Mouse (Mus musculus): ENCODE results near the gene Nck2. TPM values are rescaled to one million over a fixed set of nuclear protein-coding genes. Genes with fewer than 3 reads are reported as not detected.

The Nck2 gene
- polyA plus RNA-seq, 1 experiment: 19.1 TPM

DNA sequence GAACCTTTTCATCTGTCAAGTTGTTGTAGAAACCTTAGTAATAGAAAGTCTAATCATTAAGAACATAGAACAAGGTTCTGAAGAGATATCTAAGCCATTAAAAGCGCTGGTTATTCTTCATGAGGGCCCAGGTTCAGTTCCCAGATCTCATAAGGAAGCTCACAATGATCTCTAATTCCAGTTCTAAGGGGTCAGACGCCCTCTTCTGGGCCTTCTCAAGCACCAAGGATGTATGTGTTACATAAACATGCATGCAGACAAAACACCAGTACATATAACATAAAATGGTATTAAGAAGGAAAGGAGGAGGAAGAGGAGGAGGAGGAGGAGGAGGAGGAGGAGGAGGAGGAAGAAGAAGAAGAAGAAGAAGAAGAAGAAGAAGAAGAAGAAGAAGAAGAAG is 145.5 kb downstream of the Nck2 start:
- 80% methylated on average over 2 of the region's 2 CpGs for WGBS

DNA sequence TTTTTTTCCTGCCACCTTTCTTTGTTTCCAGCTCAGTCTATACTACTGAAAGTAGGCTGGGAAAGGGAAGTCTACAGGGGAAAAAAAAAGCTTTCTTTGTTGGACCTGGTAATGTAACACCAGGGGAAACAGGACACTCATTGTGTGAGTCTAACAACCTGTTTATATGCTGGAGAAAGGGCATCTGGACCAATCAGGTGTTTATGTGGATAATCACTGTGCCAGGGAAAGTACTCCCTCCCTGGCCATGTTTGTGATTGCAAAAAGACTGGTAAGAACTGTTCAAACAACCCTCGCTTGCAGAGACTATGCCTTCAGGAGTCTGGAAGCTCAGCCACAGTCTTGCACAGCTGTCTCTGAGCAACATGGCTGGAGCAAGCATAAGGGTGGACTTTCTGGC is 146.3 kb downstream of the Nck2 start:
- 82% methylated on average over 1 of the region's 1 CpGs for WGBS
- Histone ChIP-seq H3K27me3 (replicated peaks; ENCODE audit: control insufficient read depth, insufficient read depth, low read length) (no peaks in the 10 kb centered on the region), H3K4me3 (ENCODE audit: insufficient read depth, low read depth, low read length) (no peak overlapping the region), H3K27ac (ENCODE audit: insufficient read depth, low read depth, low read length) (no peak overlapping the region), H3K4me1 (ENCODE audit: control insufficient read depth, insufficient read depth, low read length) (no peaks in the 10 kb centered on the region), H3K36me3 (ENCODE audit: control insufficient read depth, insufficient read depth, low read length) (no peaks in the 10 kb centered on the region)
- TF ChIP-seq POLR2A (IDR thresholded peaks at IDR 0.05; ENCODE audit: low read depth, low read length): no peak
- TF ChIP-seq CTCF (conservative IDR thresholded peaks at IDR 0.05; ENCODE audit: insufficient read depth, insufficient read length, low read depth, low read length): no peak
- peak; percentile 4 for DNase-seq

More for the DNA sequence above, 145.5 kb downstream of the Nck2 start:
- Histone ChIP-seq H3K27ac (ENCODE audit: insufficient read depth, low read depth, low read length) (no peak overlapping the region), H3K4me1 (ENCODE audit: control insufficient read depth, insufficient read depth, low read length) (no peaks in the 10 kb centered on the region), H3K36me3 (ENCODE audit: control insufficient read depth, insufficient read depth, low read length) (no peaks in the 10 kb centered on the region), H3K4me3 (ENCODE audit: insufficient read depth, low read depth, low read length) (no peak overlapping the region), H3K27me3 (replicated peaks; ENCODE audit: control insufficient read depth, insufficient read depth, low read length) (no peaks in the 10 kb centered on the region)
- no peak for TF ChIP-seq CTCF (conservative IDR thresholded peaks at IDR 0.05; ENCODE audit: insufficient read depth, insufficient read length, low read depth, low read length)
- no peak for TF ChIP-seq POLR2A (IDR thresholded peaks at IDR 0.05; ENCODE audit: low read depth, low read length)
- no peak for DNase-seq

DNA sequence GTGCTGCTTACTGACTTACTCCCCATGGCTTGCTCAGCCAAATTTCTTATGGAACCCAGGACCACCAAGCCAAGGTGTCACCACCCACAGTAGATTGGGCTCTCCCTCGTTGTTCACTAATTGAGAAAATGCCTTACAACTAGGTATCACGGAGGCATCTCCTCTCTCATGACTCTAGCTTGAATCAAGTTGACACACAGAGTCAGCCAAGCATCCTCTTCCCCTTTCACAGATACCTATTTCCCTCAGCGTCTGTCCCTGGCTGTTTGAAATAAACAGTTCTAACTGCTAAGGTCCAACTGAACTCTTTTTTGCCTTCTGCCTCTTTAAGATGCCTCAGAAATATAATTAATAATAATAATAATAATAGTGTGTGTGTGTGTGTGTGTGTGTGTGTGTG is 148.7 kb downstream of the Nck2 start:
- Histone ChIP-seq H3K36me3 (ENCODE audit: control insufficient read depth, insufficient read depth, low read length) (no peaks in the 10 kb centered on the region), H3K4me1 (ENCODE audit: control insufficient read depth, insufficient read depth, low read length) (no peaks in the 10 kb centered on the region), H3K4me3 (ENCODE audit: insufficient read depth, low read depth, low read length) (no peak overlapping the region), H3K27ac (ENCODE audit: insufficient read depth, low read depth, low read length) (no peak overlapping the region), H3K27me3 (replicated peaks; ENCODE audit: control insufficient read depth, insufficient read depth, low read length) (no peaks in the 10 kb centered on the region)
- 60% methylated on average over 3 of the region's 3 CpGs for WGBS
- DNase-seq: no peak
- TF ChIP-seq POLR2A (IDR thresholded peaks at IDR 0.05; ENCODE audit: low read depth, low read length): no peak

DNA sequence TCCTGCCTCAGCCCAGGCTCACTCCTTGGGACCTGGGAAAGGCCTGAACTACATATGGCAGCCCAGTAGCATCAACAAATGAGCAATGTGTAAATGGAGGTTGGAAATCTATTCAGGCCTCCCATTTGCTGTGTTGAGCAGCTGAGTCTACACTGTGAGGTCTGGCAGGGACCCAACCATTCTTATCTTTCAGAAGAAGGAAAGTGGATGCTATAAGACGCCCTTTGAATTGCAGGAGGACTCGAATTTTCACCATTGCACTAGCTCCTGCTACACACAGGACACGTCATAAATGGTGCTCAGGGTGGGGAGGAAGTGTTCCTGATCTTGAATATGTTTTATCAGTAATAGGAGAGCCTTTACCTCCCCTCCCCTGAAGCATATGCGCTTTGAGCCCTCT is 150.4 kb downstream of the Nck2 start:
- TF ChIP-seq CTCF (conservative IDR thresholded peaks at IDR 0.05; ENCODE audit: insufficient read depth, insufficient read length, low read depth, low read length) (no peak), POLR2A (IDR thresholded peaks at IDR 0.05; ENCODE audit: low read depth, low read length) (no peak)
- WGBS: 61% methylated on average over 4 of the region's 4 CpGs
- no peak for DNase-seq
- H3K4me3 ChIP-seq (ENCODE audit: insufficient read depth, low read depth, low read length): no peak overlapping the region
- no peaks in the 10 kb centered on the region for H3K4me1 ChIP-seq (ENCODE audit: control insufficient read depth, insufficient read depth, low read length)
- no peaks in the 10 kb centered on the region for H3K36me3 ChIP-seq (ENCODE audit: control insufficient read depth, insufficient read depth, low read length)
- no peaks in the 10 kb centered on the region for H3K27me3 ChIP-seq (replicated peaks; ENCODE audit: control insufficient read depth, insufficient read depth, low read length)
- H3K27ac ChIP-seq (ENCODE audit: insufficient read depth, low read depth, low read length): no peak overlapping the region

DNA sequence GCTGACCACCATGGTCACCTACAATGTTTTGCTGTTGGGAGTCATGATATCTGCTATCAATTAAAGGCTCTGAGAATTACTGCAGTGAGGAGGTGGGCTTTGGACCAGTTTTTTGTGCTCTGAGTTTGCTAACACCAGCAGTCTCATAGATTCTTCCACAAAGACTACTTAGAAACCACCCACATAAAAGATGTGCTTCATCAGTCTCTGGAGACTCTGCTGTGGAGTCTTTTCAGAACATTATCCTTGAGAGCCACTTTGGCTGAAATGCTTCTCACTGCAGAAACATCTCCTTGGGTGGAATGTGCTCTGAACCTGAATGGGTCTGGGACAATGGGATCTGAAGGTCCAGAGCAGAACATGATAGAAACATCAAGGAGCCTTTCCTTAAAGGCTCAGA is 153.4 kb downstream of the Nck2 start:
- H3K4me3 ChIP-seq (ENCODE audit: insufficient read depth, low read depth, low read length): no peak overlapping the region
- TF ChIP-seq POLR2A (IDR thresholded peaks at IDR 0.05; ENCODE audit: low read depth, low read length) (no peak), CTCF (conservative IDR thresholded peaks at IDR 0.05; ENCODE audit: insufficient read depth, insufficient read length, low read depth, low read length) (no peak)
- no peaks in the 10 kb centered on the region for H3K36me3 ChIP-seq (ENCODE audit: control insufficient read depth, insufficient read depth, low read length)
- no peaks in the 10 kb centered on the region for H3K4me1 ChIP-seq (ENCODE audit: control insufficient read depth, insufficient read depth, low read length)
- no peak for DNase-seq
- H3K27ac ChIP-seq (ENCODE audit: insufficient read depth, low read depth, low read length): no peak overlapping the region
- no peaks in the 10 kb centered on the region for H3K27me3 ChIP-seq (replicated peaks; ENCODE audit: control insufficient read depth, insufficient read depth, low read length)

DNA sequence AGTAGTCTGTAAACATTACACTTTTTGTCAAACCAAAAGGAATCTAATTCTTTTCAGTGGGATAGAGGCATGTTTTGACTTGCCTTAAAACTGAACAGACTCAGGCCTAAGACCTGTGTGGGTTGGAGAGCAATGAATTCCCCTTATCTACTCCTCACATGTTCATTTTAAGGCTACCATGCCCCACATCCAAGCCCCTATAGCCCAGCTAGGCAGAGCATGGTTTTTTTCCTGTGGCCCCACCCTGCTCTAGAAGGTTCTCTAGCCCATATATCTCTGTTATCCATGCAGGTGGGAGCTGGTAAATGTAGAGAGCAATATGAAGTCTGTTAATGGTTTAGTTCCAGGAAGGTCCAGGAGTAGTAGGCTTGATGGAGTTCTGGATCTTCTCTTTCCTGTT is 155.1 kb downstream of the Nck2 start:
- no peak for DNase-seq
- Histone ChIP-seq H3K4me1 (ENCODE audit: control insufficient read depth, insufficient read depth, low read length) (no peaks in the 10 kb centered on the region), H3K4me3 (ENCODE audit: insufficient read depth, low read depth, low read length) (no peak overlapping the region), H3K27ac (ENCODE audit: insufficient read depth, low read depth, low read length) (no peak overlapping the region), H3K27me3 (replicated peaks; ENCODE audit: control insufficient read depth, insufficient read depth, low read length) (no peaks in the 10 kb centered on the region), H3K36me3 (ENCODE audit: control insufficient read depth, insufficient read depth, low read length) (no peaks in the 10 kb centered on the region)
- TF ChIP-seq CTCF (conservative IDR thresholded peaks at IDR 0.05; ENCODE audit: insufficient read depth, insufficient read length, low read depth, low read length) (no peak), POLR2A (IDR thresholded peaks at IDR 0.05; ENCODE audit: low read depth, low read length) (no peak)

DNA sequence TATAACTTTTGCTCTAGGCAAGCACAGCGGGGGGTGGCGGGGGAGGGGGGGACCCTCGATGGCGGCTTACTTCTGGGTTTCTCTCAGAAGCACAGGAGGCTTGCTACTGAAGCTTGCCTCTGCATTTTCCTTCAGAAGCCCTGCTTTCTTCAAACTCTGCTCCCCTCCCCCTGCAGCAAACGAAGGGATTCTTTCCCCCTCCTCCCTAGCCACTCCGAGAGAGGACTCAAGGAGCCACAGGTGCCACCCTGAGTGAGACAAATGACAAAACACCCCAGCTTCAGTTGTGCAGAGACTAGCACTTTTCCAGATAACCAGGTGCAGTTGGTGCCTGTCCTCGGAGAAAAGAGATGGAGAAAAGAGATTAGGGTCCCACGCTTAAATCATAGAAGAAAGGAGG is 156.7 kb downstream of the Nck2 start:
- no peaks in the 10 kb centered on the region for H3K36me3 ChIP-seq (ENCODE audit: control insufficient read depth, insufficient read depth, low read length)
- H3K4me3 ChIP-seq (ENCODE audit: insufficient read depth, low read depth, low read length): no peak overlapping the region
- DNase-seq: no peak
- WGBS: 49% methylated on average over 8 of the region's 8 CpGs
- no peak overlapping the region for H3K27ac ChIP-seq (ENCODE audit: insufficient read depth, low read depth, low read length)
- TF ChIP-seq POLR2A (IDR thresholded peaks at IDR 0.05; ENCODE audit: low read depth, low read length) (no peak), CTCF (conservative IDR thresholded peaks at IDR 0.05; ENCODE audit: insufficient read depth, insufficient read length, low read depth, low read length) (no peak)
- no peaks in the 10 kb centered on the region for H3K4me1 ChIP-seq (ENCODE audit: control insufficient read depth, insufficient read depth, low read length)
- H3K27me3 ChIP-seq (replicated peaks; ENCODE audit: control insufficient read depth, insufficient read depth, low read length): no peaks in the 10 kb centered on the region

DNA sequence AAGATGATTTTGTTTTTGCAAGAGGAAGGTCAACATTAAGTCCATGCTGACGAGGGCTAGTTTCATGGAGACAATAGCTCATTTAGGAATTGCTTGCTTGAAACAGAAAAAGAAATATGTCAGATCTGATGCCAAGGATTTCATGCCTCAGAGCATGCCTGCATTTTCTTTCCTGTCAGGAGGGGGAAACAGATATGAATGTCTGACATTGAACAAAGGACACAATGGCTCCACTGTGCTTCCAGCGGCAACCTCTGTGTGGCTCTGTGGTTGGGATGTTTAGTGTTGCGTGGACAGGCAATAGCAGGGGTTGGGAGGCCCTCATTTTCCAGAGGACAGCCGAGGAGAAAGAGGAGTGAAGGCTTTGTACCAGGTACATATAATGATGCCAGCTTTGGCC is 171.6 kb downstream of the Nck2 start:
- no peak for TF ChIP-seq POLR2A (IDR thresholded peaks at IDR 0.05; ENCODE audit: low read depth, low read length)
- TF ChIP-seq CTCF (conservative IDR thresholded peaks at IDR 0.05; ENCODE audit: insufficient read depth, insufficient read length, low read depth, low read length): no peak
- H3K36me3 ChIP-seq (ENCODE audit: control insufficient read depth, insufficient read depth, low read length): no peaks in the 10 kb centered on the region
- H3K27ac ChIP-seq (ENCODE audit: insufficient read depth, low read depth, low read length): no peak overlapping the region
- no peaks in the 10 kb centered on the region for H3K4me1 ChIP-seq (ENCODE audit: control insufficient read depth, insufficient read depth, low read length)
- DNase-seq: no peak
- H3K4me3 ChIP-seq (ENCODE audit: insufficient read depth, low read depth, low read length): no peak overlapping the region
- WGBS: 63% methylated on average over 4 of the region's 4 CpGs
- no peaks in the 10 kb centered on the region for H3K27me3 ChIP-seq (replicated peaks; ENCODE audit: control insufficient read depth, insufficient read depth, low read length)

Other genes starting within 250 kb of the Nck2 start
- gene Fhl2, start 247.6 kb upstream of the Nck2 start, polyA plus RNA-seq (2012; rRNA removed): 45.3 and 48.1 TPM in 2 replicates

All from kidney, adult 2 months (tissue).